Mouse (Mus musculus) lung, embryonic 14.5 days (tissue): ENCODE results near the gene Zfp39. TPM values are rescaled to one million over a fixed set of nuclear protein-coding genes. Genes with fewer than 3 reads are reported as not detected.

ENCODE experiments used
- ATAC-seq: fragments of 200-750 bp; cut with Nextera tagmentation; 2 replicates; pipeline ENCODE4 v1.8.0; 2017; ENCODE audit warnings: mild to moderate bottlenecking, moderate TSS enrichment, moderate library complexity; ENCODE audit not compliant: insufficient read depth
- DNase-seq: peaks from one replicate; pipeline ENCODE4 v3.0.0-alpha.2; 2015
- H3K27ac ChIP-seq: fragments of 300-500 bp; sonication (generic); 2 replicates; pipeline ENCODE4 v1.5.1; 2014; ENCODE audit warnings: low read depth, mild to moderate bottlenecking, moderate library complexity
- H3K27me3 ChIP-seq: fragments of 300-500 bp; sonication (generic); 2 replicates; pipeline ENCODE4 v1.6.1; 2014; ENCODE audit warnings: low read length, control low read depth; ENCODE audit not compliant: insufficient read depth
- H3K36me3 ChIP-seq: fragments of 300-500 bp; sonication (generic); 2 replicates; pipeline ENCODE4 v1.6.1; 2014; ENCODE audit warnings: control low read depth; ENCODE audit not compliant: insufficient read depth
- H3K4me1 ChIP-seq: fragments of 300-500 bp; sonication (generic); 2 replicates; pipeline ENCODE4 v1.6.1; 2014; ENCODE audit warnings: antibody characterized with exemption, control low read depth; ENCODE audit not compliant: insufficient read depth
- H3K4me2 ChIP-seq: fragments of 300-500 bp; sonication (generic); 2 replicates; pipeline ENCODE4 v1.6.1; 2014; ENCODE audit warnings: mild to moderate bottlenecking
- H3K4me3 ChIP-seq: fragments of 300-500 bp; sonication (generic); 2 replicates; pipeline ENCODE4 v1.5.1; 2014; ENCODE audit warnings: low read depth, low read length
- H3K9ac ChIP-seq: fragments of 300-500 bp; sonication (generic); 2 replicates; pipeline ENCODE4 v1.6.1; 2014
- H3K9me3 ChIP-seq: fragments of 300-500 bp; sonication (generic); 2 replicates; pipeline ENCODE4 v1.6.1; 2016; ENCODE audit warnings: low read depth, low read length, control low read depth
- CTCF ChIP-seq: IDR thresholded peaks from 2 replicates; pipeline ENCODE4 v1.5.1; 2016; ENCODE audit warnings: antibody characterized with exemption, low read depth
- WGBS: fragments of 180-500 bp; shearing (Covaris S2); extraction: QIAGEN DNeasy Blood & Tissue Kit; methylation state at CpG from one replicate; pipeline ENCODE4 v1.1.7; 2014; 5-methylcytosine and 5-hydroxymethylcytosine counted together
- polyA plus RNA-seq: library from polyadenylated mRNA; unstranded; fragments of >200 nt; fragmentation: Nextera tagmentation; extraction: Ambion mirVana; gene quantifications from 2 replicates; pipeline ENCODE4 v1.2.1, GENCODE M21; 2014

Zfp39 gene
- polyA plus RNA-seq, 1 experiment from 2014 or later = 7.9 TPM

- H3K27me3 ChIP-seq = peaks cover 34% of the 10 kb centered on the region
- H3K4me2 ChIP-seq = peak overlapping the region; percentile 60
- ATAC-seq = no peak
- DNase-seq = peak; percentile 60
- peak overlapping the region; percentile 38 for H3K4me3 ChIP-seq
- 12% methylated on average over 23 of the region's 23 CpGs for WGBS
- H3K27ac ChIP-seq = peak overlapping the region; percentile 88
- H3K9ac ChIP-seq = peak overlapping the region; percentile 13; the same call in 1 of the 2 replicates
- H3K9me3 ChIP-seq = no peaks in the 10 kb centered on the region
- no peaks in the 10 kb centered on the region for H3K4me1 ChIP-seq
- no peak for TF ChIP-seq CTCF
- no peaks in the 10 kb centered on the region for H3K36me3 ChIP-seq
Measured at GRCm38 (mm10) chr11:58947798-58948528, 43.9 kb upstream of the Zfp39 start.

GRCm38 (mm10) chr11:58947306-58947705 lies 43.3 kb upstream of the Zfp39 start:
- no peak overlapping the region for H3K9ac ChIP-seq
- TF ChIP-seq CTCF = no peak
- no peaks in the 10 kb centered on the region for H3K4me1 ChIP-seq
- no peak overlapping the region for H3K27ac ChIP-seq
- H3K4me2 ChIP-seq = no peak overlapping the region
- ATAC-seq (no peak), DNase-seq (no peak)
- no peaks in the 10 kb centered on the region for H3K36me3 ChIP-seq
- 82% methylated on average over 3 of the region's 3 CpGs for WGBS
- no peak overlapping the region for H3K4me3 ChIP-seq
- H3K9me3 ChIP-seq = no peaks in the 10 kb centered on the region
- peaks cover 34% of the 10 kb centered on the region for H3K27me3 ChIP-seq

- 74% methylated on average over 5 of the region's 5 CpGs for WGBS
- H3K36me3 ChIP-seq = no peaks in the 10 kb centered on the region
- no peak overlapping the region for H3K27ac ChIP-seq
- no peak for ATAC-seq
- TF ChIP-seq CTCF = no peak
- no peaks in the 10 kb centered on the region for H3K9me3 ChIP-seq
- H3K4me3 ChIP-seq = no peak overlapping the region
- H3K4me2 ChIP-seq = no peak overlapping the region
- peaks cover 9% of the 10 kb centered on the region; the same call in 1 of the 2 replicates for H3K27me3 ChIP-seq
- H3K9ac ChIP-seq = no peak overlapping the region
- H3K4me1 ChIP-seq = no peaks in the 10 kb centered on the region
- no peak for DNase-seq
Measured at GRCm38 (mm10) chr11:58944136-58944535, 40.1 kb upstream of the Zfp39 start.

- H3K36me3 ChIP-seq = peaks cover 24% of the 10 kb centered on the region
- peak overlapping the region; percentile 92 for H3K4me2 ChIP-seq
- H3K9ac ChIP-seq = peak overlapping the region; percentile 91
- ATAC-seq (no peak), DNase-seq (no peak)
- H3K27ac ChIP-seq = peak overlapping the region; percentile 65; the same call in 1 of the 2 replicates
- H3K4me3 ChIP-seq = peak overlapping the region; percentile 94
- H3K4me1 ChIP-seq = peaks cover 4% of the 10 kb centered on the region; the same call in 1 of the 2 replicates
- H3K9me3 ChIP-seq = no peaks in the 10 kb centered on the region
- H3K27me3 ChIP-seq = no peaks in the 10 kb centered on the region
- 17% methylated on average over 6 of the region's 6 CpGs for WGBS
- TF ChIP-seq CTCF = no peak
Measured at GRCm38 (mm10) chr11:58939088-58939439, 35.0 kb upstream of the Zfp39 start.

- H3K9ac ChIP-seq = peak within 1 kb of the TSS; percentile 91
- peak within 1 kb of the TSS; percentile 94 for H3K4me3 ChIP-seq
- no peaks in the 10 kb centered on the region for H3K27me3 ChIP-seq
- H3K9me3 ChIP-seq = no peaks in the 10 kb centered on the region
- H3K27ac ChIP-seq = peak within 1 kb of the TSS; percentile 95
- under 1% methylated on average over 94 of the region's 95 CpGs for WGBS
- no peak for TF ChIP-seq CTCF
- ATAC-seq = peak; percentile 99
- peaks cover 4% of the 10 kb centered on the region; the same call in 1 of the 2 replicates for H3K4me1 ChIP-seq
- H3K36me3 ChIP-seq = peaks cover 30% of the 10 kb centered on the region
- DNase-seq = peak; percentile 97
- H3K4me2 ChIP-seq = peak within 1 kb of the TSS; percentile 92
Measured at GRCm38 (mm10) chr11:58938322-58939087, 34.5 kb upstream of the Zfp39 start, which contains the start of gene Rnf187. Gene Rnf187 (minus strand): TSS chr11:58938916.

- TF ChIP-seq CTCF = no peak
- ATAC-seq (no peak), DNase-seq (peak; percentile 53)
- H3K4me2 ChIP-seq = peak overlapping the region; percentile 92
- peak overlapping the region; percentile 94 for H3K4me3 ChIP-seq
- no peaks in the 10 kb centered on the region for H3K9me3 ChIP-seq
- H3K4me1 ChIP-seq = peaks cover 4% of the 10 kb centered on the region; the same call in 1 of the 2 replicates
- H3K27me3 ChIP-seq = no peaks in the 10 kb centered on the region
- H3K9ac ChIP-seq = peak overlapping the region; percentile 91
- 2% methylated on average over 13 of the region's 13 CpGs for WGBS
- H3K27ac ChIP-seq = peak overlapping the region; percentile 95; the same call in 1 of the 2 replicates
- peaks cover 36% of the 10 kb centered on the region for H3K36me3 ChIP-seq
Measured at GRCm38 (mm10) chr11:58937909-58938308, 33.9 kb upstream of the Zfp39 start.

- no peaks in the 10 kb centered on the region for H3K9me3 ChIP-seq
- 63% methylated on average over 4 of the region's 4 CpGs for WGBS
- H3K4me3 ChIP-seq = no peak overlapping the region
- TF ChIP-seq CTCF = peak; percentile 28; the same call in 1 of the 2 replicates
- no peak overlapping the region for H3K27ac ChIP-seq
- DNase-seq (no peak), ATAC-seq (no peak)
- H3K36me3 ChIP-seq = peaks cover 51% of the 10 kb centered on the region
- H3K4me1 ChIP-seq = no peaks in the 10 kb centered on the region
- no peak overlapping the region for H3K9ac ChIP-seq
- H3K4me2 ChIP-seq = no peak overlapping the region
- H3K27me3 ChIP-seq = no peaks in the 10 kb centered on the region
Measured at GRCm38 (mm10) chr11:58931576-58931975, 27.6 kb upstream of the Zfp39 start.
